Mouse (Mus musculus): ENCODE data around the gene Psmb7.

GRCm38 (mm10) chr2:38562596-38562995 is 81.3 kb downstream of the Psmb7 start:
- TF ChIP-seq CTCF (IDR thresholded peaks at IDR 0.05) (no peak), EP300 (IDR thresholded peaks at IDR 0.05; ENCODE audit: insufficient read depth, low read depth, low read length) (no peak)
